Mouse (Mus musculus) heart, embryonic 16.5 days (tissue): ENCODE measurements at regions not wholly inside any gene's neighbourhood (a gene's known extent, or its start where the extent isn't known, plus 50 kb on each side); places are given as distances from the start of the nearest gene placed in this dataset.

Experiments used
- ATAC-seq: fragments of 200-750 bp; cut with Nextera tagmentation; replicated peaks from 2 replicates; pipeline ENCODE4 v1.8.0; 2017; ENCODE audit warnings: moderate number of reproducible peaks; ENCODE audit not compliant: insufficient read depth, low FRiP score; ENCODE audit errors: extremely low read depth
- H3K27ac ChIP-seq: fragments of 300-500 bp; sonication (generic); 2 replicates; pipeline ENCODE4 v1.5.1; 2014; ENCODE audit warnings: mild to moderate bottlenecking, low read length, control low read depth, moderate library complexity
- H3K27me3 ChIP-seq: fragments of 300-500 bp; sonication (generic); 2 replicates; pipeline ENCODE4 v1.6.1; 2014; ENCODE audit warnings: low read length, mixed read lengths; ENCODE audit not compliant: control insufficient read depth, insufficient read depth
- H3K36me3 ChIP-seq: fragments of 300-500 bp; sonication (generic); 2 replicates; pipeline ENCODE4 v1.6.1; 2014; ENCODE audit not compliant: control insufficient read depth, insufficient read depth
- H3K4me1 ChIP-seq: fragments of 300-500 bp; sonication (generic); 2 replicates; pipeline ENCODE4 v1.6.1; 2014; ENCODE audit warnings: low read length, mixed read lengths; ENCODE audit not compliant: control insufficient read depth, insufficient read depth
- H3K4me2 ChIP-seq: fragments of 300-500 bp; sonication (generic); 2 replicates; pipeline ENCODE4 v1.6.1; 2014; ENCODE audit warnings: low read depth, mild to moderate bottlenecking, control low read depth, low read length
- H3K4me3 ChIP-seq: fragments of 300-500 bp; sonication (generic); 2 replicates; pipeline ENCODE4 v1.5.1; 2014; ENCODE audit warnings: mild to moderate bottlenecking, control low read depth, low read length
- H3K9ac ChIP-seq: fragments of 300-500 bp; sonication (generic); 2 replicates; pipeline ENCODE4 v1.6.1; 2014; ENCODE audit warnings: low read length, control low read depth
- H3K9me3 ChIP-seq: fragments of 300-500 bp; sonication (generic); replicated peaks from 2 replicates; pipeline ENCODE4 v1.6.1; 2016; ENCODE audit warnings: low read length; ENCODE audit not compliant: control insufficient read depth
- WGBS: fragments of 180-500 bp; shearing (Covaris S2); extraction: QIAGEN DNeasy Blood & Tissue Kit; methylation state at CpG from one replicate; pipeline ENCODE4 v1.1.7; 2014; 5-methylcytosine and 5-hydroxymethylcytosine counted together

DNA sequence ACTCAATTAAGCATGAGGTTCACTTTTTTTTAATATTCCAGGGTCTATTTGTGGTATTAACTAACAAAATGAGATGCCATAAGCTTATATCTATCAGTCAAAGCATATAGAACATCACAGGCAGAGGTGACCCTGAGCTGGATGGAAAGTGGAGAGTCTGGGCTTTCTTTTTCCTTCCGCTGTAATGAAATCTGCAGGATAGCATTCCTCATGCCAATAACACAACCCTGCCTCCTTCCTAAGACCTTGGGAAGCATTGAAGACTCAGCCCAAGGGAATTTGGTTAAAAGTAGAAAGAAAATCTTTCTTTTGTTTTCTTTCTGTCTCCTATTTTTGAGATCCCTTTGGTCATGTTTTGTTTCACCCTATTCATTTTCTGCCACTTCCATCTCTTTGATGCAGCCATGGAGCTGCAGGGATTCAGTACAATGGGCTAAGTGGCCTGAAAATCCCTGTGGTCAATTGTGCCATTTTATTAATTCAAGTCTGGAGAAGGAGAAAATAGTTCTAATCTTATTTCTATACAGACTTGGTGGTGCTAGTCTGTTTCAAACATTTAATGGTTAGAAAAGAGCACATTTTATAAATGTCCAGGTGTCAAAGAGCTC, 1006.9 kb downstream of the Olfm4 start:
- Histone ChIP-seq H3K27me3 (no peaks in the 10 kb centered on the region), H3K9me3 (no peaks in the 10 kb centered on the region), H3K27ac (no peak overlapping the region), H3K4me2 (no peak overlapping the region), H3K36me3 (no peaks in the 10 kb centered on the region), H3K4me1 (no peaks in the 10 kb centered on the region), H3K4me3 (no peak overlapping the region), H3K9ac (no peak overlapping the region)
- no peak for ATAC-seq
- 75% methylated on average over 1 of the region's 1 CpGs for WGBS

DNA sequence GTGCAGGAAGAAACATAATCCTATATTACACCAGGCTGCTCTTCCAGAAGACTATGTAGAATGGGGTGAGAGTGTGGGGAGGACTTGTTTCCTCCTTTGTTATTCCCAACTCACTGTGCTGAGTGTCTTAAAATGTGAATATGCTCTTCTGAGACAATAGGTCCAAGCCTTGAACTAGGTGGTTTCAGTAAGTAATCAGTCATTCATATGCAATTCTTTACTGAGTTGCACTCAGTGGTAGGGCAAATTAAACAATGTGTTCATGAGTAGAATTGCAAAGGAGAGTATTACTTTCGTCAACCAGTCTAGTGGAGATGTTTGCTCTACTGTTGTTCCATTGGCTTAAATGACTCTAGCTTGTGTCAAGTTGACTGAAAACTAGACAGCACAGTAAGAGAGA, 1015.1 kb downstream of the Olfm4 start:
- 82% methylated on average over 1 of the region's 1 CpGs for WGBS
- ATAC-seq, result no peak
- no peaks in the 10 kb centered on the region for H3K4me1 ChIP-seq

GRCm38 (mm10) chr14:81013208-81013607, 1029.3 kb downstream of the Olfm4 start:
- no peaks in the 10 kb centered on the region for H3K9me3 ChIP-seq
- no peak for ATAC-seq
- 63% methylated on average over 5 of the region's 5 CpGs for WGBS

More for the DNA sequence above, 1015.1 kb downstream of the Olfm4 start:
- no peak overlapping the region for H3K4me3 ChIP-seq
- no peak overlapping the region for H3K27ac ChIP-seq
- no peaks in the 10 kb centered on the region for H3K9me3 ChIP-seq
- no peak overlapping the region for H3K9ac ChIP-seq
- H3K4me2 ChIP-seq, result no peak overlapping the region
- no peaks in the 10 kb centered on the region for H3K27me3 ChIP-seq
- H3K36me3 ChIP-seq, result no peaks in the 10 kb centered on the region

GRCm38 (mm10) chr14:81031475-81031874, 1047.6 kb downstream of the Olfm4 start:
- Histone ChIP-seq H3K36me3 (no peaks in the 10 kb centered on the region), H3K4me1 (no peaks in the 10 kb centered on the region), H3K4me3 (no peak overlapping the region), H3K9me3 (no peaks in the 10 kb centered on the region), H3K27ac (no peak overlapping the region), H3K9ac (no peak overlapping the region), H3K4me2 (no peak overlapping the region), H3K27me3 (no peaks in the 10 kb centered on the region)
- no peak for ATAC-seq

More at GRCm38 (mm10) chr14:81013208-81013607, 1029.3 kb downstream of the Olfm4 start:
- Histone ChIP-seq H3K36me3 (no peaks in the 10 kb centered on the region), H3K4me2 (no peak overlapping the region), H3K9ac (no peak overlapping the region), H3K4me3 (no peak overlapping the region), H3K4me1 (no peaks in the 10 kb centered on the region), H3K27ac (no peak overlapping the region), H3K27me3 (no peaks in the 10 kb centered on the region)

DNA sequence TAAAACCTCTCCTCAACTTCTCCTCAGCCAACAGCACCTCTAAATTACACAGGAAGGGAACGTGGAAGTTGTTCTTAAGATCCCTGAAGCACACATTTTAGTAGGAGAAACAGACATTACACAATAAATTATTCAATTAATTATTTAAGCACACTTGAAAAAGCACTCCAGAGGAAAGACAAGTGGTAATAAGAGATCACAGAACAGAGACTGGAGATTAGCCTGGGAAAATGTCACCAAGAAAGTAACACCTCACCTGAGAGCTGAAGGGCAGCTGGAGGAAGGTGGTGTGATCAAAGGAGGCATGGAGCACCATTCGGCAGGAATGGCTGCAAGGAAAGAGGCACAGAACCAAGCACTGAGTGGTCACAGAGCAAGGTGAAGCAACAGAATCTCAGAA, 1053.8 kb downstream of the Olfm4 start:
- H3K4me3 ChIP-seq, result no peak overlapping the region
- no peaks in the 10 kb centered on the region for H3K27me3 ChIP-seq
- no peak for ATAC-seq
- WGBS, result 48% methylated on average over 2 of the region's 2 CpGs
- no peak overlapping the region for H3K9ac ChIP-seq
- no peak overlapping the region for H3K27ac ChIP-seq
- no peaks in the 10 kb centered on the region for H3K9me3 ChIP-seq
- no peaks in the 10 kb centered on the region for H3K4me1 ChIP-seq
- H3K4me2 ChIP-seq, result no peak overlapping the region
- H3K36me3 ChIP-seq, result no peaks in the 10 kb centered on the region

DNA sequence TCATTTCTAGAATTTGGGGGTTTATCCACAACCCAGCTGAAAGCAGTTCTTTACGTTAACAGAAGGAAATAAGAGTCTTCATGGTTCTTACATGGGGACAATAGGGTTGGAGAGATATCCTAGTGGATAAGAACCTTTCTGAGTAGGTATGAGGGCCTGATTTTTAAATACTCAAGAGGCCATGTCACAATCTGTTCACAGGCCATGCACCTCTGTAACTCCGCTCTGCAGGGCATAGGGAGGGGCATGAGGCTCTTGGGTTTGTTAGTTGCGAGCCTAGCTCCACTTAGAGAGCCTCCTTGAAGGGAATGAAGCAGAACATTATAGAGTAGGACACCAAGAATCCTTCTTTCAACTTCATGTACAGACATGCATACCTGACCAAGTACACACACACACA, 1054.2 kb downstream of the Olfm4 start:
- no peaks in the 10 kb centered on the region for H3K27me3 ChIP-seq
- H3K4me3 ChIP-seq, result no peak overlapping the region
- H3K9ac ChIP-seq, result no peak overlapping the region
- 77% methylated on average over 3 of the region's 3 CpGs for WGBS
- H3K9me3 ChIP-seq, result no peaks in the 10 kb centered on the region
- no peak for ATAC-seq
- H3K36me3 ChIP-seq, result no peaks in the 10 kb centered on the region
- no peak overlapping the region for H3K27ac ChIP-seq
- no peaks in the 10 kb centered on the region for H3K4me1 ChIP-seq
- no peak overlapping the region for H3K4me2 ChIP-seq
